In genomic region chr11:78815986-78816792, GRCm38 (mm10) we compare ENCODE assay signal across 17 mouse cellular contexts. TPM values are rescaled to one million over a fixed set of nuclear protein-coding genes. Genes with fewer than 3 reads are reported as not detected.
DNase-seq lines count a peak whose midpoint lies in the region; ATAC-seq lines count a peak whose summit lies in the region.
"Had no signal": no experiment of that assay in that cellular context is flagged by ENCODE, and none has a peak within 500 bp of the region (broad histone marks: within the 10 kb centered on the region; RNA-seq: fewer than 3 reads in every experiment).

No protein-coding gene starts in this region.

- peaks cover 6% of the 10 kb centered on the region; the same call in 1 of the 2 replicates for H3K27me3 ChIP-seq in hindbrain, embryonic 12.5 days
- H3K27me3 ChIP-seq in midbrain, embryonic 14.5 days (ENCODE audit: control insufficient read depth, insufficient read depth, low read length) = no peaks in the 10 kb centered on the region
- H3K27me3 ChIP-seq: embryonic facial prominence, embryonic 12.5 days; kidney, embryonic 15.5 days; lung, embryonic 15.5 days had no signal

- peak overlapping the region; percentile 69 for H3K27ac ChIP-seq in hindbrain, embryonic 12.5 days
- peak overlapping the region; percentile 83 for H3K27ac ChIP-seq in midbrain, embryonic 14.5 days (replicated peaks; ENCODE audit: low read depth, low read length)
- H3K27ac ChIP-seq: embryonic facial prominence, embryonic 12.5 days; kidney, embryonic 15.5 days; lung, embryonic 15.5 days had no signal

- H3K36me3 ChIP-seq in hindbrain, embryonic 12.5 days = no peaks in the 10 kb centered on the region
- no peaks in the 10 kb centered on the region for H3K36me3 ChIP-seq in midbrain, embryonic 14.5 days (ENCODE audit: control insufficient read depth, insufficient read depth, low read length)
- H3K36me3 ChIP-seq: embryonic facial prominence, embryonic 12.5 days; kidney, embryonic 15.5 days; lung, embryonic 15.5 days had no signal

- peak; percentile 29 for DNase-seq in left cerebral cortex, postnatal 4 days
- no peak for DNase-seq in left cerebral cortex, adult 18-20 months (ENCODE audit: low spot score in 2 of 2)
- peak; percentile 69 for DNase-seq in midbrain, embryonic 14.5 days
- DNase-seq in testis, postnatal 14 days (ENCODE audit: low spot score) = no peak
- no peak for DNase-seq in heart, adult 18-20 months
- DNase-seq in adrenal gland, postnatal 4 days (ENCODE audit: low spot score in 2 of 2) = no peak
- DNase-seq in thymus, postnatal 0 days (ENCODE audit: low spot score) = no peak
- DNase-seq: adrenal gland, adult 8-10 months; cerebellum, postnatal 14 days; gastrocnemius, postnatal 14 days; liver; right cerebral cortex, adult 18-20 months; thymus, postnatal 14 days had no signal

- intact Hi-C loops in left cerebral cortex, postnatal 4 days (cut with DNase I) = no loop called here

- ATAC-seq in hindbrain, embryonic 12.5 days (ENCODE audit: low FRiP score) = 0 out of 2 replicates have a peak, but pooled peaks have one; percentile 53
- no peak; the same call in 1 of the 2 replicates for ATAC-seq in midbrain, embryonic 14.5 days (ENCODE audit: low FRiP score, low TSS enrichment)

- peaks cover 59% of the 10 kb centered on the region for H3K4me1 ChIP-seq in hindbrain, embryonic 12.5 days
- peaks cover 58% of the 10 kb centered on the region for H3K4me1 ChIP-seq in midbrain, embryonic 14.5 days (ENCODE audit: control insufficient read depth, insufficient read depth, low read length)

- H3K4me3 ChIP-seq in hindbrain, embryonic 12.5 days = no peak overlapping the region
- H3K4me3 ChIP-seq in midbrain, embryonic 14.5 days (replicated peaks; ENCODE audit: low read depth, low read length) = no peak overlapping the region
- H3K4me3 ChIP-seq: embryonic facial prominence, embryonic 12.5 days; kidney, embryonic 15.5 days; lung, embryonic 15.5 days had no signal

- no peak overlapping the region for H3K9ac ChIP-seq in hindbrain, embryonic 12.5 days
- H3K9ac ChIP-seq in midbrain, embryonic 14.5 days (replicated peaks; ENCODE audit: low read length) = no peak overlapping the region; the same call in 1 of the 2 replicates
- H3K9ac ChIP-seq: embryonic facial prominence, embryonic 12.5 days; kidney, embryonic 15.5 days; lung, embryonic 15.5 days had no signal

- no peaks in the 10 kb centered on the region for H3K9me3 ChIP-seq in hindbrain, embryonic 12.5 days (replicated peaks)
- no peaks in the 10 kb centered on the region for H3K9me3 ChIP-seq in midbrain, embryonic 14.5 days (ENCODE audit: control insufficient read depth, low read length)
- H3K9me3 ChIP-seq: embryonic facial prominence, embryonic 12.5 days; kidney, embryonic 15.5 days; lung, embryonic 15.5 days had no signal

- WGBS in hindbrain, embryonic 12.5 days = 39% methylated on average over 14 of the region's 14 CpGs
- 18% methylated on average over 14 of the region's 14 CpGs for WGBS in midbrain, embryonic 14.5 days

- H3K4me2 ChIP-seq in hindbrain, embryonic 12.5 days (replicated peaks) = no peak overlapping the region
- H3K4me2 ChIP-seq in midbrain, embryonic 14.5 days (ENCODE audit: low read length) = peak overlapping the region; percentile 17; the same call in 1 of the 2 replicates
- H3K4me2 ChIP-seq: embryonic facial prominence, embryonic 12.5 days; kidney, embryonic 15.5 days; lung, embryonic 15.5 days had no signal

RNA-seq across cellular contexts. Expression of gene Lyrm9, which starts 10.2 kb away (rescaled TPM):
- 10 to 100 TPM; 28.0 to 36.5 TPM for total RNA-seq in left cerebral cortex, postnatal 4 days (2021)
- total RNA-seq in left cerebral cortex, adult 18-20 months (2021) = 10 to 100 TPM; 28.1 to 32.5 TPM
- 16.0 and 18.1 TPM in 2 replicates for polyA plus RNA-seq in hindbrain, embryonic 12.5 days (2016; fragmentation: Nextera tagmentation; extraction: Ambion mirVana)
- 26.1 and 30.9 TPM in 2 replicates for polyA plus RNA-seq in midbrain, embryonic 14.5 days (2014; fragmentation: Nextera tagmentation; extraction: Ambion mirVana)
- 10 to 100 TPM; 36.4 to 39.4 TPM for total RNA-seq in heart, adult 18-20 months (2021)
- 10 to 100 TPM; 24.2 to 28.6 TPM for total RNA-seq in adrenal gland, postnatal 4 days (2021)
- 28.4 and 31.0 TPM in 2 replicates for polyA plus RNA-seq in thymus, postnatal 0 days (2015; fragmentation: Nextera tagmentation; extraction: Ambion mirVana)

Comparison
In these comparisons a context has a peak if more than half of its experiments do, and no peak if none do; other contexts are left out.
1. DNase-seq: peak in left cerebral cortex, postnatal 4 days (single experiment) and midbrain, embryonic 14.5 days (single experiment); none in left cerebral cortex, adult 18-20 months (0 of 2), testis, postnatal 14 days (single experiment), heart, adult 18-20 months (0 of 2), adrenal gland, postnatal 4 days (0 of 2) and thymus, postnatal 0 days (single experiment).